Mouse (Mus musculus) gastrocnemius, postnatal 36 days (tissue): ENCODE data around the gene Ntf5. TPM values are rescaled to one million over a fixed set of nuclear protein-coding genes. Genes with fewer than 3 reads are reported as not detected.
A peak's percentile ranks its signal among the peaks of the same experiment; 100 is the strongest.
"Not testable (repeated sequence)": the region's sequence is repeated elsewhere in the genome, so short reads cannot be mapped to it uniquely, and the experiment has no call there.

Source experiments
- DNase-seq, 2 experiments: peaks; one replicate each; pipeline ENCODE4 v3.0.0; 2022
- intact Hi-C: fragments of 180-260 bp; cut with DNase I; formaldehyde crosslinking; loops from one replicate; pipeline ENCODE4 v1.15.1; 2025
- microRNA-seq, 2 experiments: library from miRNA; unstranded; fragments of <30 nt; microRNA quantifications; one replicate each; pipeline ENCODE4 v1.2.0; 2021
- total RNA-seq, 2 experiments: library from RNA; stranded (reverse); gene quantifications; 2 replicates each; pipeline ENCODE4 v1.2.3; 2021

Ntf5 gene
- total RNA-seq, 2 experiments from 2014 or later: 3.4 to 5.5 TPM

DNA sequence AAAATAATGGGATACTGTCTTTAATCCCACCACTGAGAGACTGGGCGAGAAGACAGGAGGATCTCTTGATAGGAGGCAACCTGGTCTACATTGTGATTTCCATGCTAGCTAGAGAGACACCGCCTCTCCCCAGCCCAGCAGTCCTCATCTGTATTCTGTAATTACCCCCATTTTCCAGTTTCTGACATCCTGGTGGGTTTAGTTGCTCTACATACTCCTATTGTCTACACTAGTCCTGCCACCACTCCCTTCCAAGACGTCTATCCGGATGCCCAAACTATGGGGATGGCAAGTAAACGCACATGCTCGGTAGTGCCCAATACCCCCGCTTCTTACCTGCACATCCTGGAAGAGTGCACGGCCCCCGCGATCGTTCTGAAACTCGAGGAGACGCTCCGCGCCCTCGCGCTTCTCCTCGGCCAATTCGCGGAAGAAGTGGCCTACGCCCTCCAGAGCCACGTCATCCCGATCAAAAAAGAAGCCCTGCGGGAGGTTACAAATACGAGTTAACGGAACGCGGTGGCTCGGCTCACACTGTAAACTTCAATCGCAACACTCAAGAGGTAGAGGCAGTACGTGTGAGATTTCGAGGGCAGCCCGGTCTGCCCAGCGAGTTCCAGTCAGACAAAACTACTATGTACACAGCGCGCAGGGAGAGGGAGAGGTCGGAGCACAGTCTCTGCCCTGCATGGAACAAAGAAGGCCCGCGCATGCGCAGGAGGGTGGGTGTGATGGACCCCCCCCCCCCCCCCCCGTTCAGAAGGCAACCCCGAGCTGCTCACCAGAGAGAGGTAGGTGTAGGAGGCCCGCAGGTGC, 45.5 kb downstream of the Ntf5 start:
- DNase-seq: peak; percentile 68 to 79
- intact Hi-C loops: no loop called here

DNA sequence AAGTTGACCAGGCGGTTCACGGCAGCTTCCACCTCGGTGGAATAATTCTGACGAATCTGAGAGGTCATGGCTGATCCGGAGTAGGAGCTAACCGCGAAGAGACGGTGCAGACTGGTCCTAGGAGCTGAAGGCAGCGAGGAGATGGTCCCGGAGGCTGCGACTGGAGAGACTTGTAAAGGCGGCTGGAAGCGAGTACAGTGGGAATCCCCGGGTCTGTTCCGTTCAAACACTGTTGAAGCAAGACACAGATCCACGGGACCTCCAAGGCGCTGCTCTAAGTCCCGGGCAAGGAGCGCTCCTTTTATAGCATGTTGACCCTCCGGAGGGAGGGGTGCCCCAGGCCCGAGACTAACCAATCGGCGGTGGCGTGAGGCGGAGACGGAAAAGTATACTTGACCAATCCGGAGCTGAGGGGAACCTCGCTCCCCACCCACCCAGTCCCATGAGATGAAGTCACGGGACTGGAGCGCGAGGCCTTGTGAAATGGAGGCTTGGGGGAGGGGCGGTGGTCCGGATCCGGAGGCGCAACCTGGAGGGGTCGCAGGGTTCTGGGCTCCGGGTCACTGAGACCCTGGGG, 46.2 kb downstream of the Ntf5 start, which contains the start of gene Ftl1:
TSS of gene Ftl1 (minus strand) at position 321 of the 577 bp plus-strand sequence.
- DNase-seq: peak; percentile 92 to 96

GRCm38 (mm10) chr7:45460377-45460776, 46.9 kb downstream of the Ntf5 start:
- intact Hi-C loops: no loop called here

More for the DNA sequence above, 46.2 kb downstream of the Ntf5 start, which contains the start of gene Ftl1:
- intact Hi-C loops: not testable (repeated sequence)

GRCm38 (mm10) chr7:45460860-45461314, 47.4 kb downstream of the Ntf5 start:
- intact Hi-C loops: no loop called here

More at GRCm38 (mm10) chr7:45460377-45460776, 46.9 kb downstream of the Ntf5 start:
- DNase-seq: peak in 1 of 2 experiments; percentile 43

DNA sequence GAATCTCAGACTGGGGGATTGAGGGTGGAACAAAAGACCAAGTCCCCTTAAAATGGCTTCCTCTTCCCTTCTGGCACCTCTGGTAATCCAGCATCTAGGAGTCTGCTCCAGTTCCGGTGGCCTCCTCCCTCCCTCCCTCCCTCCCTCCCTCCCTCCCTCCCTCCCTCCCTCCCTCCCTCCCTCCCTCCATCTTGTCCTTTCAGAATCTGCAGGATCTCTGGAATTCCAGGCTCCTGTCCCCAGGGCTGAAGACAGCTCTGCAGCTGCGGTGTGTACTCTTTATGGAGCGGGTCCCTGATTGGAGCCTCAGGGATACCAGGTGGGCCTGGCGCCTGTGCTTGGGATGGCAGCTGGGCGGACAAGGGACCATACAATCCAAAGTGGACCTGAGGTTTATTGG, 47.8 kb downstream of the Ntf5 start:
- no peak for DNase-seq
- intact Hi-C loops: no loop called here

More at GRCm38 (mm10) chr7:45460860-45461314, 47.4 kb downstream of the Ntf5 start:
- peak; percentile 42 to 65 for DNase-seq

- intact Hi-C loops: no loop called here
- DNase-seq: no peak
Measured at GRCm38 (mm10) chr7:45461781-45462180, 48.3 kb downstream of the Ntf5 start.

GRCm38 (mm10) chr7:45462325-45462724, 48.8 kb downstream of the Ntf5 start:
- intact Hi-C loops: no loop called here
- no peak for DNase-seq

DNA sequence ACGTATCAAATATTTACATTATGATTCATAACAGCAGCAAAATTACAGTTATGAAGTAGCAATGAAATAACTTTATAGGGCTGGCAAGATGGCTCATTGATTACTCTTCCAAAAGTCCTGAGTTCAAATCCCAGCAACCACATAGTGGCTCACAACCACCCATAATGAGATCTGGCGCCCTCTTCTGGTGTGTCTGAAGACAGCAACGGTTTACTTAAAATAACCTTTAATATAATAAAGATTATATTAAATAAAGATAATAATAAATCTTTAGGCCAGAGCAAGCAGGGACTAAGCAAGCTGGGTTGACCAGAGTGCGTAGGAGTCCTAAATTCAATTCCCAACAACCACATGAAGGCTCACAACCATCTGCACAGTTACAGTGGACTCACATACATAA, 49.4 kb downstream of the Ntf5 start:
- DNase-seq, intact Hi-C loops: not testable (repeated sequence)

DNA sequence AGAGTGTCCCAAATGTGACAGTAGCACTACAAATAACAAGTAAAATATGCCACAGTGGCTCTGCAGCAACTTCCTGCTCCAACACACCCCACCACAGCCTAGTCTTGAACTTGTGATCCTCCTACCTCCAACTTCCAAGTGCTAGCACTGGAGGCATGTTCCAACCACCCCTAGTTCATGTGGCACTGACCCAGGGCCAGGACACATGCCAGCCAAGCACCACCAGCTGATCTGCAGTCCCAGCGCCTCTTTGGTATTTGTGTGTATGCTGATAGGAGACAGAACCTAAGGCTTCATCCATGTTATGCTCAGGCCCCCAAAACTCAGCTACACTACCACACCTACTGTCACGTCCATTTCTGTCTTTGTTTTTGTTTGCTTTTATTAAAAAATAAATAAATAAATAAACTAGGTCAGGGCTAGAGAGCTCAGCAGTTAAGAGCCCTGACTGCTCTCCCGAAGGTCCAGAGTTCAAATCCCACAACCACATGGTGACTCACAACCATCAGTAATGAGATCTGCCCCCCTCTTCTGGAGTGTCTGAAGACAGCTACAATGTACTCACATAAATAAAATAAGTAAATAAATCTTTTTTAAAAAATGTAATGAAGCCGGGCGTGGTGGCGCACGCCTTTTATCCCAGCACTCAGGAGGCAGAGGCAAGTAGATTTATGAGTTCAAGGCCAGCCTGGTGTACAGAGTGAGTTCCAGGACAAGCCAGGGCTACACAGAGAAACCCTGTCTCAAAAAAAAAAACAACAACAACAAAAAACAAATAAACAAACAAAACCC, 50.7 kb downstream of the Ntf5 start:
- no peak for DNase-seq
- intact Hi-C loops: no loop called here

- intact Hi-C loops: no loop called here
Measured at GRCm38 (mm10) chr7:45465112-45465511, 51.6 kb downstream of the Ntf5 start.

GRCm38 (mm10) chr7:45465549-45465948, 52.1 kb downstream of the Ntf5 start:
- intact Hi-C loops: no loop called here
- DNase-seq: no peak

More at GRCm38 (mm10) chr7:45465112-45465511, 51.6 kb downstream of the Ntf5 start:
- DNase-seq: no peak

- intact Hi-C loops: loop anchor here (1.0 kb wide), 1 partner anchor 114 kb away; no protein-coding TSS in a partner anchor
- DNase-seq: peak; percentile 90 to 95
Measured at GRCm38 (mm10) chr7:45466283-45467089, 53.0 kb downstream of the Ntf5 start, which contains the start of gene Bax. Gene Bax (minus strand): TSS chr7:45466898.

Small RNA genes within 50 kb of the gene (microRNA-seq; reads per million reads assigned to microRNA genes)
- gene Gm22133: 0 to 0.36 reads per million in 2 experiments

Other genes with a start within 250 kb of the Ntf5 start
- gene Slc17a7, start 249.7 kb upstream of the Ntf5 start, total RNA-seq: under 1 TPM; 0.76 to 0.79 TPM
- not detected for gene Gfy, start 234.1 kb upstream of the Ntf5 start, total RNA-seq
- gene Pth2, start 232.7 kb upstream of the Ntf5 start, total RNA-seq: not detected
- gene Ccdc155, start 208.8 kb upstream of the Ntf5 start, total RNA-seq: not detected
- not detected for gene Dkkl1, start 201.5 kb upstream of the Ntf5 start, total RNA-seq
- 1 to 10 TPM; 2.7 to 3.3 TPM for gene Tead2, start 197.9 kb upstream of the Ntf5 start, total RNA-seq
- 1 to 10 TPM in 1 of 2 experiments, under 1 TPM in 1; 0.79 to 1.5 TPM for gene Cd37, start 174.6 kb upstream of the Ntf5 start, total RNA-seq
- not detected for gene Slc6a16, start 172.6 kb upstream of the Ntf5 start, total RNA-seq
- gene Slc6a21, start 136.2 kb upstream of the Ntf5 start, total RNA-seq: not detected
- 10 to 100 TPM; 20.1 to 20.7 TPM for gene Trpm4, start 79.9 kb upstream of the Ntf5 start, total RNA-seq
- gene Hrc, start 78.4 kb upstream of the Ntf5 start, total RNA-seq: 100 to 1,000 TPM; 818 to 890 TPM
- under 1 TPM; 0.07 to 0.08 TPM for gene Ppfia3, start 46.7 kb upstream of the Ntf5 start, total RNA-seq
- gene Lin7b, start 43.1 kb upstream of the Ntf5 start, total RNA-seq: not detected
- 10 to 100 TPM; 70.2 to 84.1 TPM for gene Snrnp70, start 18.0 kb upstream of the Ntf5 start, total RNA-seq
- 10 to 100 TPM; 78.3 to 85.9 TPM for gene Kcna7, start 8.0 kb upstream of the Ntf5 start, total RNA-seq
- gene Lhb, start 7.1 kb downstream of the Ntf5 start, total RNA-seq: under 1 TPM; 0.54 to 0.67 TPM
- gene Gys1, start 21.1 kb downstream of the Ntf5 start, total RNA-seq: 100 to 1,000 TPM; 275 to 279 TPM
- gene Ruvbl2, start 24.4 kb downstream of the Ntf5 start, total RNA-seq: 10 to 100 TPM; 22.1 to 23.0 TPM
- 100 to 1,000 TPM; 132 to 146 TPM for gene Ftl1, start 46.2 kb downstream of the Ntf5 start, total RNA-seq
- gene Bax, start 53.2 kb downstream of the Ntf5 start, total RNA-seq: 10 to 100 TPM; 13.8 to 14.6 TPM
- under 1 TPM in 1 of 2 experiments, not detected in 1; 0.39 TPM for gene Tulp2, start 68.2 kb downstream of the Ntf5 start, total RNA-seq
- gene Gm45808, start 73.1 kb downstream of the Ntf5 start, total RNA-seq: 1 to 10 TPM; 6.1 to 6.6 TPM
- gene Dhdh, start 75.1 kb downstream of the Ntf5 start, total RNA-seq: 10 to 100 TPM; 11.4 to 12.8 TPM
- gene Nucb1, start 96.7 kb downstream of the Ntf5 start, total RNA-seq: 10 to 100 TPM; 48.6 to 65.4 TPM
- 10 to 100 TPM; 22.9 to 25.3 TPM for gene Ppp1r15a, start 112.6 kb downstream of the Ntf5 start, total RNA-seq
- gene Plekha4, start 112.6 kb downstream of the Ntf5 start, total RNA-seq: 1 to 10 TPM; 3.0 to 4.8 TPM
- 1 to 10 TPM; 1.9 to 2.8 TPM for gene Hsd17b14, start 141.2 kb downstream of the Ntf5 start, total RNA-seq
- gene Bcat2, start 156.5 kb downstream of the Ntf5 start, total RNA-seq: 10 to 100 TPM; 55.7 to 86.8 TPM
- gene Fgf21, start 201.8 kb downstream of the Ntf5 start, total RNA-seq: not detected
- gene Fut1, start 203.6 kb downstream of the Ntf5 start, total RNA-seq: not detected
- gene Izumo1, start 208.1 kb downstream of the Ntf5 start, total RNA-seq: not detected
- gene Rasip1, start 213.8 kb downstream of the Ntf5 start, total RNA-seq: 1 to 10 TPM; 6.9 to 7.0 TPM
- gene Mamstr, start 226.3 kb downstream of the Ntf5 start, total RNA-seq: 10 to 100 TPM; 45.7 to 49.7 TPM